Mouse (Mus musculus) MEL (cell line): ENCODE measurements around the gene Mcrip2. TPM values are rescaled to one million over a fixed set of nuclear protein-coding genes. Genes with fewer than 3 reads are reported as not detected.
A peak's percentile ranks its signal among the peaks of the same experiment; 100 is the strongest.

Experiments used
- DNase-seq: peaks from one replicate; pipeline ENCODE4 v3.0.0; 2011; ENCODE audit warnings: low read depth, low spot score
- H3K27ac ChIP-seq: 2 replicates; pipeline ENCODE4 v1.5.1; 2012; ENCODE audit warnings: low read depth, mild to moderate bottlenecking, control low read depth, low read length, moderate library complexity; ENCODE audit not compliant: control insufficient read depth
- H3K27me3 ChIP-seq, 2 experiments: fragments of 150-350 bp in 1 of 2; sonication (generic) in 1 of 2; 2 replicates each; pipeline ENCODE4 v1.6.1; 2012; ENCODE audit warnings: low read length in 2 of 2, mild to moderate bottlenecking in 2 of 2, improper control_type of control experiment in 1 of 2, moderate library complexity in 1 of 2; ENCODE audit not compliant: insufficient read depth in 2 of 2, control insufficient read depth in 1 of 2
- H3K36me3 ChIP-seq, 2 experiments: 2 replicates each; pipeline ENCODE4 v1.6.1; 2012 to 2014; ENCODE audit warnings: low read length in 2 of 2, improper control_type of control experiment in 1 of 2, inconsistent platforms in 1 of 2, mild to moderate bottlenecking in 1 of 2; ENCODE audit not compliant: insufficient read depth in 2 of 2, control insufficient read depth in 1 of 2
- H3K4me1 ChIP-seq, 2 experiments: fragments of 150-350 bp in 1 of 2; sonication (generic) in 1 of 2; 2 replicates each; pipeline ENCODE4 v1.6.1; 2012; ENCODE audit warnings: low read length in 2 of 2, improper control_type of control experiment in 1 of 2, mild to moderate bottlenecking in 1 of 2; ENCODE audit not compliant: insufficient read depth in 2 of 2, control insufficient read depth in 1 of 2
- H3K4me3 ChIP-seq, 2 experiments: fragments of 150-350 bp in 1 of 2; sonication (generic) in 1 of 2; 2 replicates each; pipeline ENCODE4 v1.5.1; 2012; ENCODE audit warnings: low read depth in 2 of 2, low read length in 2 of 2, mild to moderate bottlenecking in 2 of 2, moderate library complexity in 2 of 2, control low read depth in 1 of 2, improper control_type of control experiment in 1 of 2; ENCODE audit not compliant: control insufficient read depth in 1 of 2, insufficient read depth in 1 of 2
- H3K79me2 ChIP-seq: 2 replicates; pipeline ENCODE4 v1.6.1; 2012; ENCODE audit warnings: mild to moderate bottlenecking, low read length, moderate library complexity; ENCODE audit not compliant: control insufficient read depth, poor library complexity, insufficient read depth
- H3K9ac ChIP-seq: 2 replicates; pipeline ENCODE4 v1.6.1; 2012; ENCODE audit warnings: low read depth, mild to moderate bottlenecking, control low read depth, low read length, moderate library complexity; ENCODE audit not compliant: control insufficient read depth, poor library complexity, severe bottlenecking
- H3K9me3 ChIP-seq: fragments of 150-350 bp; sonication (generic); replicated peaks from 2 replicates; pipeline ENCODE4 v1.6.1; 2012; ENCODE audit warnings: mild to moderate bottlenecking, low read length, improper control_type of control experiment, moderate library complexity; ENCODE audit not compliant: insufficient read depth
- BHLHE40 ChIP-seq: IDR thresholded peaks from 2 replicates; pipeline ENCODE4 v1.6.1; 2012; ENCODE audit warnings: low read depth, mild to moderate bottlenecking, inconsistent platforms, low read length, improper control_type of control experiment, borderline replicate concordance
- CTCF ChIP-seq, 3 experiments: IDR thresholded peaks in 2 of 3; conservative IDR thresholded peaks in 1 of 3; 2 replicates each; pipeline ENCODE4 v1.5.1; 2011 to 2012; ENCODE audit warnings: low read length in 3 of 3, low read depth in 2 of 3, mild to moderate bottlenecking in 2 of 3, improper control_type of control experiment in 1 of 3, inconsistent platforms in 1 of 3, mixed read lengths in 1 of 3, moderate library complexity in 1 of 3; ENCODE audit not compliant: control insufficient read depth in 1 of 3, insufficient read depth in 1 of 3, poor library complexity in 1 of 3, severe bottlenecking in 1 of 3
- ELF1 ChIP-seq: IDR thresholded peaks from 2 replicates; pipeline ENCODE4 v1.6.1; 2014; ENCODE audit warnings: low read depth, mild to moderate bottlenecking, inconsistent platforms, low read length, improper control_type of control experiment, moderate library complexity
- GATA1 ChIP-seq: IDR thresholded peaks from 2 replicates; pipeline ENCODE4 v1.6.1; 2011; ENCODE audit warnings: low read depth, low read length, improper control_type of control experiment
- MAX ChIP-seq: IDR thresholded peaks from 2 replicates; pipeline ENCODE4 v1.6.1; 2011; ENCODE audit warnings: low read length, improper control_type of control experiment
- MEF2A ChIP-seq: IDR thresholded peaks from 2 replicates; pipeline ENCODE4 v1.6.1; 2014; ENCODE audit warnings: low read depth, mild to moderate bottlenecking, inconsistent platforms, low read length, improper control_type of control experiment; ENCODE audit not compliant: poor library complexity, insufficient replicate concordance, severe bottlenecking; ENCODE audit errors: extremely low read depth
- MYB ChIP-seq: IDR thresholded peaks from 2 replicates; pipeline ENCODE4 v1.6.1; 2011; ENCODE audit warnings: mild to moderate bottlenecking, low read depth, low read length, improper control_type of control experiment
- NRF1 ChIP-seq: IDR thresholded peaks from 2 replicates; pipeline ENCODE4 v1.6.1; 2014; ENCODE audit warnings: low read depth, mild to moderate bottlenecking, inconsistent platforms, low read length, improper control_type of control experiment, moderate library complexity; ENCODE audit not compliant: poor library complexity, insufficient read depth, severe bottlenecking
- POLR2A ChIP-seq, 2 experiments: IDR thresholded peaks; 2 replicates each; pipeline ENCODE4 v1.6.1; 2011 to 2012; ENCODE audit warnings: low read length in 2 of 2, mild to moderate bottlenecking in 2 of 2, control low read depth in 1 of 2, improper control_type of control experiment in 1 of 2, low read depth in 1 of 2, moderate library complexity in 1 of 2; ENCODE audit not compliant: control insufficient read depth in 1 of 2, insufficient read depth in 1 of 2, poor library complexity in 1 of 2
- POLR2AphosphoS5 ChIP-seq: IDR thresholded peaks from 2 replicates; pipeline ENCODE4 v1.6.1; 2012; ENCODE audit warnings: low read depth, borderline replicate concordance, mild to moderate bottlenecking, inconsistent platforms, low read length, moderate library complexity, mixed read lengths
- SMC3 ChIP-seq: IDR thresholded peaks from 2 replicates; pipeline ENCODE4 v1.6.1; 2011; ENCODE audit warnings: low read depth, low read length, improper control_type of control experiment
- TBP ChIP-seq: IDR thresholded peaks from 2 replicates; pipeline ENCODE4 v1.8.0; 2011; ENCODE audit warnings: low read depth, low read length, improper control_type of control experiment
- UBTF ChIP-seq: IDR thresholded peaks from 2 replicates; pipeline ENCODE4 v1.6.1; 2012; ENCODE audit warnings: low read depth, mild to moderate bottlenecking, inconsistent platforms, low read length, improper control_type of control experiment, moderate library complexity, borderline replicate concordance; ENCODE audit not compliant: insufficient read depth
- USF2 ChIP-seq, 2 experiments: IDR thresholded peaks; 2 replicates each; pipeline ENCODE4 v1.6.1; 2011 to 2012; ENCODE audit warnings: improper control_type of control experiment in 2 of 2, low read length in 2 of 2, borderline replicate concordance in 1 of 2, inconsistent platforms in 1 of 2, low read depth in 1 of 2, mild to moderate bottlenecking in 1 of 2; ENCODE audit not compliant: insufficient read depth in 1 of 2
- ZKSCAN1 ChIP-seq: IDR thresholded peaks from 2 replicates; pipeline ENCODE4 v1.6.1; 2012; ENCODE audit warnings: low read depth, mild to moderate bottlenecking, inconsistent platforms, low read length, improper control_type of control experiment, moderate library complexity
- polyA plus RNA-seq, 2 experiments: library from polyadenylated mRNA; stranded (reverse) in 1 of 2; unstranded in 1 of 2; fragments of >175 nt in 1 of 2; fragments of >200 nt in 1 of 2; gene quantifications; 2 replicates each; pipeline versions ENCODE4 v1.2.1 to v1.2.4; 2012; ENCODE audit warnings: low replicate concordance in 2 of 2, low read depth in 1 of 2; ENCODE audit not compliant: insufficient read length in 2 of 2, insufficient read depth in 1 of 2, missing spikeins in 1 of 2
- total RNA-seq: library from RNA; depleted of rRNA; stranded (reverse); fragments of 300-350 nt; gene quantifications from 2 replicates; pipeline ENCODE4 v1.2.3, GENCODE M21; 2012

Mcrip2 gene
- total and polyA plus RNA-seq, 3 experiments, result 88.9 to 281 (median 107) TPM

- Histone ChIP-seq H3K27me3 (no peaks in the 10 kb centered on the region), H3K36me3 (peaks cover 0 to 9% of the 10 kb centered on the region in 2 experiments; a peak in 2 of 4 replicates), H3K9me3 (no peaks in the 10 kb centered on the region), H3K27ac (no peak overlapping the region), H3K4me1 (peaks cover 2 to 27% of the 10 kb centered on the region in 2 experiments; a peak in 3 of 4 replicates), H3K79me2 (peaks cover 44% of the 10 kb centered on the region), H3K9ac (no peak overlapping the region; the same call in 1 of the 2 replicates), H3K4me3 (no peak overlapping the region)
- DNase-seq, result no peak
- TF ChIP-seq POLR2AphosphoS5, result no peak; the same call in 1 of the 2 replicates
- no peak for TF ChIP-seq CTCF (IDR thresholded peaks at IDR 0.05 in 2 of 3, conservative IDR thresholded peaks at IDR 0.05 in 1 of 3; ENCODE audit: control insufficient read depth in 1 of 3, insufficient read depth in 1 of 3, low read depth in 2 of 3, low read length in 3 of 3, poor library complexity in 1 of 3, severe bottlenecking in 1 of 3)
- no peak for TF ChIP-seq SMC3
- TF ChIP-seq GATA1, result no peak
- TF ChIP-seq ZKSCAN1, result no peak
- TF ChIP-seq ELF1, result no peak
- no peak for TF ChIP-seq MAX
- TF ChIP-seq MYB, result no peak
- TF ChIP-seq USF2 (IDR thresholded peaks at IDR 0.05; ENCODE audit: borderline replicate concordance in 1 of 2, insufficient read depth in 1 of 2, low read depth in 1 of 2, low read length in 2 of 2), result no peak
- TF ChIP-seq NRF1, result no peak
- TF ChIP-seq POLR2A (IDR thresholded peaks at IDR 0.05; ENCODE audit: control insufficient read depth in 1 of 2, insufficient read depth in 1 of 2, low read depth in 1 of 2, low read length in 2 of 2, poor library complexity in 1 of 2), result no peak; a peak in 1 of 4 replicates
- no peak for TF ChIP-seq BHLHE40
- no peak for TF ChIP-seq MEF2A
- TF ChIP-seq UBTF, result no peak
- TF ChIP-seq, all 39 proteins: peak for 0
Observed at GRCm38 (mm10) chr17:25834595-25835222, 33.9 kb downstream of the Mcrip2 start.

- no peaks in the 10 kb centered on the region for H3K27me3 ChIP-seq
- peak overlapping the region; percentile 95 for H3K9ac ChIP-seq
- peaks cover 2 to 31% of the 10 kb centered on the region in 2 experiments; a peak in 3 of 4 replicates for H3K4me1 ChIP-seq
- no peak for DNase-seq
- peaks cover 0 to 10% of the 10 kb centered on the region in 2 experiments; a peak in 2 of 4 replicates for H3K36me3 ChIP-seq
- H3K9me3 ChIP-seq, result no peaks in the 10 kb centered on the region
- peak overlapping the region; percentile 76 for H3K27ac ChIP-seq
- no peak for TF ChIP-seq TBP
- H3K4me3 ChIP-seq, result peak overlapping the region; percentile 60 to 87
- peaks cover 50% of the 10 kb centered on the region for H3K79me2 ChIP-seq
Observed at GRCm38 (mm10) chr17:25833961-25834594, 34.5 kb downstream of the Mcrip2 start.
